Mouse (Mus musculus) skeletal muscle tissue, adult 2 months (tissue): ENCODE measurements around the gene Krtap5-2.
"Not testable (repeated sequence)": the region's sequence is repeated elsewhere in the genome, so short reads cannot be mapped to it uniquely, and the experiment has no call there.

ENCODE experiments used
- DNase-seq: peaks from one replicate; pipeline ENCODE4 v3.0.0-alpha.2; 2012; ENCODE audit warnings: low read depth, low spot score

Krtap5-2 gene

DNA sequence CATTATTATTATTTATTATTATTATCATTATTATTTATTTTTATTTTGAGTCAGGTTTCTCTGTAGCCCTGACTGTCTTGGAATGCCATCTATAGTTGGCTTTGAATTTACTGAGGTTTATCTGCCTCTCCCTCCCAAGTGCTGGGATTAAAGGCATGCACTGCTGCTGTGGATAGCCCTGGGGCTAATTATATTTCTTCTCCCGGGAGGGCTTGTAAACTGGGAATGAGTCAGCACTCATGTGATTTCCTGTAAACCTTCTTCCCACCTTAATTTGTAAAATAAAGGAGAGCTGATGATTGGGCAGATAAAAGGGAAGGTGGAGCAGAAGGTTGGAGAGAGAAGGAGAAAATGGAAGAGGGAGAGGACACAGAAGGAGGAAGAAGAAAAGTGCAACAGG is 35.1 kb downstream of the Krtap5-2 start:
- no peak for DNase-seq

DNA sequence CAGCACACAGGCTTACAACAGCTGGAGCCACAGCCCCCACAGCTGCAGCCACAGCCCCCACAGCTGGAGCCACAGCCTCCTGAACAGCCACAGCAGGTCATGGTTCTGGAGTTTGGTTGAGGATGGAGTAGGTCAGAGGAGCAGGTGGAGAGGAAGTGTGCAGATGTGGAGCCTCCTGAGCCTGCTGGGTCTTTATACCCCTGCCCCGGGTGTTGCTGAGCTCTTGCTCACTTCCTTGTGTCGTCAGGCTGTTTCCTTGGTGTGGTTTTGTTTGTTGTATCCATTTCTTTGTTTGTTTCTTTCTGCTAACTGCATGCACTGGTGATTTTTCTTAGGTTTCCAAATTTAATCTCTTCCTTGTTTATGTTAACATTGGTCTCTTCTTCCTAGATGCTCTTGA is 39.9 kb downstream of the Krtap5-2 start, which contains the start of gene Gm39115:
Gene Gm39115, minus strand, starts transcription at position 101 of the 400 bp plus-strand sequence.
- not testable (repeated sequence) for DNase-seq

GRCm38 (mm10) chr7:142134206-142134995 is 41.4 kb downstream of the Krtap5-2 start:
- DNase-seq, result no peak

DNA sequence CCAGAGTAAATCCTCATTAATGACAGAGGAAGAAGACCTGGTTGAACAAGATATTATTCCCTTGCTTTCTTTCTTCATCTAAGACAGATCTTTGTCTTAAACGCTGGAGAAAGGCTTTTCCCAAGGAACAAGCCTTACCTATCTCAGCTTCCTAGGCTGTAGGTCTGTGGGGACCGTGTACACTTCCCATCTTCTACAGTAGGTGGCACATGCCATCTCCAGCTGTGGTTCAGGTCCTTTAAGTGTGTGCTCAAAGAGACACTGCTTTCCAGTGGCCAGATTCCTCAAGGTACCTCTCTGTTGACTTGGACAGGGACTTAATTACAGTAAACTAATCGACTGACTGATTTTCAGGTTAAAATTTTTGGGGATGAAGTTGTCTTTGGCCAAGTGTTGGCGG is 47.0 kb downstream of the Krtap5-2 start:
- no peak for DNase-seq
